Mouse (Mus musculus) liver, adult 2 months (tissue): ENCODE results near the gene Tmem119. TPM values are rescaled to one million over a fixed set of nuclear protein-coding genes. Genes with fewer than 3 reads are reported as not detected.

ENCODE experiments used
- DNase-seq: peaks from one replicate; pipeline ENCODE4 v3.0.0-alpha.2; 2011; ENCODE audit warnings: low read depth, low spot score; ENCODE audit errors: extremely low read depth
- H3K27ac ChIP-seq: fragments of 200-500 bp; replicated peaks from 2 replicates; pipeline ENCODE4 v1.5.1; 2012; ENCODE audit warnings: low read depth, mild to moderate bottlenecking, control low read depth, inconsistent platforms, low read length; ENCODE audit not compliant: insufficient read depth
- H3K27me3 ChIP-seq: fragments of 200-500 bp; 2 replicates; pipeline ENCODE4 v1.6.1; 2012; ENCODE audit warnings: mild to moderate bottlenecking, moderate library complexity, low read length, inconsistent platforms; ENCODE audit not compliant: control insufficient read depth, insufficient read depth
- H3K36me3 ChIP-seq: fragments of 200-500 bp; 2 replicates; pipeline ENCODE4 v1.6.1; 2012; ENCODE audit warnings: low read length, inconsistent platforms; ENCODE audit not compliant: control insufficient read depth, insufficient read depth
- H3K4me1 ChIP-seq: fragments of 200-500 bp; 2 replicates; pipeline ENCODE4 v1.6.1; 2011; ENCODE audit warnings: low read length; ENCODE audit not compliant: control insufficient read depth, insufficient read depth
- H3K4me3 ChIP-seq: fragments of 200-500 bp; 2 replicates; pipeline ENCODE4 v1.5.1; 2011; ENCODE audit warnings: low read depth, mild to moderate bottlenecking, control low read depth, low read length, moderate library complexity; ENCODE audit not compliant: insufficient read depth
- H3K79me2 ChIP-seq: fragments of 200-500 bp; 2 replicates; pipeline ENCODE4 v1.6.1; 2012; ENCODE audit warnings: inconsistent platforms, mild to moderate bottlenecking, low read length, moderate library complexity; ENCODE audit not compliant: control insufficient read depth, insufficient read depth
- H3K9ac ChIP-seq: fragments of 200-500 bp; 2 replicates; pipeline ENCODE4 v1.6.1; 2012; ENCODE audit warnings: low read depth, mild to moderate bottlenecking, control low read depth, inconsistent platforms, low read length
- CTCF ChIP-seq: fragments of 200-500 bp; IDR thresholded peaks from 2 replicates; pipeline ENCODE4 v1.5.1; 2011; ENCODE audit warnings: low read depth, low read length, control low read depth
- POLR2A ChIP-seq: fragments of 200-500 bp; IDR thresholded peaks from 2 replicates; pipeline ENCODE4 v1.6.1; 2011; ENCODE audit warnings: low read length, control low read depth; ENCODE audit not compliant: insufficient read depth; ENCODE audit errors: extremely low read depth
- WGBS: fragments of 180-500 bp; shearing (Covaris S2); methylation state at CpG from one replicate; pipeline ENCODE4 v1.1.7; 2018; 5-methylcytosine and 5-hydroxymethylcytosine counted together
- polyA plus RNA-seq: library from polyadenylated mRNA; depleted of rRNA; stranded (reverse); fragments of >200 nt; gene quantifications from 2 replicates; pipeline ENCODE4 v1.2.3, GENCODE M21; 2012
- total RNA-seq: library from RNA; depleted of rRNA; stranded (reverse); fragments of >200 nt; gene quantifications from 2 replicates; pipeline ENCODE4 v1.2.3, GENCODE M21; 2014

Gene Tmem119
- total and polyA plus RNA-seq, 2 experiments: 0.46 to 0.83 TPM

DNA sequence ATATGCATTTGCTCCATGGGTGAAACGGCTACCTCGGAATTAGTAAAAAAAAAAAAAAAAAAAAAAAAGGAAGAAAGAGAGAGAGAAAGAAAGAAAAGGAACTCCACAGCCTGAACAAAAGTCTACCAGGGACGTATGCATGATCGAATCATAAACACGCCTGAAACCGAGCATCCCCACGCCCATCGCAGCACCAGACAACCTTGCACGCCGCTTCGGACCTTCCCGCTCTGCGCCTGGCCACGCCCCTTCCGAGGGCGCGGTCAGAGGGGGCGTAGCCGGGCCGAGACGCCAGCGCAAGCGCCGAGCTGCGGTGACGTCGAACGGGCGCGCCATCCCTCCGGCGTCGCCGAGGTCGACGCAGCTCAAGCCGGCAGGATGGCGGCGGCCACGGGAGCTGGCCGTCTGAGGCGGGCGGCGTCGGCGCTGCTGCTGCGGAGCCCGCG, 27.8 kb downstream of the Tmem119 start, which contains the start of the genes Sart3 and Iscu:
Sart3 (minus strand) TSS at position 61 of the 446 bp plus-strand sequence.
Iscu (plus strand) TSS at position 299 of the 446 bp plus-strand sequence.
- TF ChIP-seq POLR2A (0 out of 2 replicates have a peak, but pooled peaks have one; percentile 46), CTCF (no peak)
- H3K9ac ChIP-seq: peak within 1 kb of the TSS; percentile 88
- no peaks in the 10 kb centered on the region for H3K27me3 ChIP-seq
- under 1% methylated on average over 49 of the region's 49 CpGs for WGBS
- H3K79me2 ChIP-seq: peaks cover 31% of the 10 kb centered on the region
- peak within 1 kb of the TSS; percentile 92 for H3K27ac ChIP-seq
- peaks cover 17% of the 10 kb centered on the region; the same call in 1 of the 2 replicates for H3K36me3 ChIP-seq
- H3K4me1 ChIP-seq: no peaks in the 10 kb centered on the region
- DNase-seq: peak; percentile 78
- H3K4me3 ChIP-seq: peak within 1 kb of the TSS; percentile 97

GRCm38 (mm10) chr5:113771213-113772162, 28.8 kb downstream of the Tmem119 start:
- Histone ChIP-seq H3K27ac (peak overlapping the region; percentile 92), H3K4me1 (no peaks in the 10 kb centered on the region), H3K4me3 (peak overlapping the region; percentile 97), H3K27me3 (no peaks in the 10 kb centered on the region), H3K9ac (peak overlapping the region; percentile 79), H3K36me3 (peaks cover 15% of the 10 kb centered on the region; the same call in 1 of the 2 replicates), H3K79me2 (peaks cover 33% of the 10 kb centered on the region)
- WGBS: under 1% methylated on average over 97 of the region's 97 CpGs
- no peak for TF ChIP-seq CTCF
- TF ChIP-seq POLR2A: 0 out of 2 replicates have a peak, but pooled peaks have one; percentile 37
- peak; percentile 85 for DNase-seq

GRCm38 (mm10) chr5:113768806-113769205, 31.5 kb downstream of the Tmem119 start:
- no peaks in the 10 kb centered on the region for H3K4me1 ChIP-seq
- TF ChIP-seq CTCF: no peak
- no peak for TF ChIP-seq POLR2A
- no peak overlapping the region for H3K9ac ChIP-seq
- 93% methylated on average over 8 of the region's 8 CpGs for WGBS
- no peaks in the 10 kb centered on the region for H3K36me3 ChIP-seq
- H3K27ac ChIP-seq: no peak overlapping the region
- no peak for DNase-seq
- H3K79me2 ChIP-seq: peaks cover 41% of the 10 kb centered on the region
- no peaks in the 10 kb centered on the region for H3K27me3 ChIP-seq
- no peak overlapping the region for H3K4me3 ChIP-seq

- WGBS: 68% methylated on average over 13 of the region's 13 CpGs
- H3K4me1 ChIP-seq: no peaks in the 10 kb centered on the region
- H3K79me2 ChIP-seq: peaks cover 35% of the 10 kb centered on the region; the same call in 1 of the 2 replicates
- H3K4me3 ChIP-seq: no peak overlapping the region
- no peak overlapping the region for H3K9ac ChIP-seq
- DNase-seq: no peak
- TF ChIP-seq CTCF (no peak), POLR2A (no peak)
- no peaks in the 10 kb centered on the region for H3K27me3 ChIP-seq
- H3K36me3 ChIP-seq: peaks cover 3% of the 10 kb centered on the region; the same call in 1 of the 2 replicates
- H3K27ac ChIP-seq: no peak overlapping the region
Measured at GRCm38 (mm10) chr5:113765641-113766526, 34.4 kb downstream of the Tmem119 start.

GRCm38 (mm10) chr5:113764426-113764825, 35.9 kb downstream of the Tmem119 start:
- WGBS: 91% methylated on average over 7 of the region's 7 CpGs
- DNase-seq: no peak
- H3K4me1 ChIP-seq: no peaks in the 10 kb centered on the region
- H3K27me3 ChIP-seq: no peaks in the 10 kb centered on the region
- no peak overlapping the region for H3K27ac ChIP-seq
- TF ChIP-seq POLR2A (no peak), CTCF (no peak)
- H3K79me2 ChIP-seq: peaks cover 24% of the 10 kb centered on the region; the same call in 1 of the 2 replicates
- H3K36me3 ChIP-seq: peaks cover 3% of the 10 kb centered on the region; the same call in 1 of the 2 replicates
- no peak overlapping the region for H3K9ac ChIP-seq
- no peak overlapping the region for H3K4me3 ChIP-seq
